12 mouse cellular contexts compared by ENCODE assay signal in the genomic region with DNA sequence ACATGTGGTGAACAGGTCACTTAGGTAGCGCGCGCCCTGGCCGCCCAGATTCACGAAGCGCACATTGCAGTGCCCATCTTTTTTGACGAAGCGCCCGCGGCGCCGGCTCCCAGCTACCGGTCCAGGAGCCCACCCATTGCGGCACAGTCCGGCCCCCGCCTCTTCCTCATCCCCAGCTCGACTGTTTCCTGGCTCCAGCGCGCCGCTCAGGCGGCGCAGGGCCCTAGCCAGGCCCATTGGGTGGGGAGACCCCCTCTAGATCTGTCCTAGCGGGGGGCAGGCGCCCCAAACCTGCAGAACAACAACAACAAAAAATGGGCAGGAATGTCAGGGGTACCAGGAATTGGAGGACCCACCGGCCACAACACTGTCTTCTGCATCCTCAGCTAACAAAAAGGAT. TPM values are rescaled to one million over a fixed set of nuclear protein-coding genes. Genes with fewer than 3 reads are reported as not detected.
DNase-seq lines count a peak whose midpoint lies in the region; ATAC-seq and TF ChIP-seq lines count a peak whose summit lies in the region.
"Had no signal": no experiment of that assay in that cellular context is flagged by ENCODE, and none has a peak within 500 bp of the region (broad histone marks: within the 10 kb centered on the region; RNA-seq: fewer than 3 reads in every experiment).

No protein-coding gene starts in this region.

- intact Hi-C loops in left cerebral cortex, postnatal 25 days (cut with DNase I): no loop called here

- H3K4me3 ChIP-seq in kidney, embryonic 14.5 days (ENCODE audit: low read length): peak overlapping the region; percentile 16; the same call in 1 of the 2 replicates
- H3K4me3 ChIP-seq in ES-E14 (ENCODE audit: insufficient read depth in 1 of 2, low read depth in 1 of 2, low read length in 2 of 2, poor library complexity in 1 of 2, severe bottlenecking in 1 of 2): peak overlapping the region; percentile 29 to 42; a peak in 2 of 4 replicates
- H3K4me3 ChIP-seq in embryonic facial prominence, embryonic 14.5 days (ENCODE audit: low read depth, low read length): peak overlapping the region; percentile 13
- H3K4me3 ChIP-seq in limb, embryonic 12.5 days (replicated peaks): peak overlapping the region; percentile 29

- no peaks in the 10 kb centered on the region for H3K27me3 ChIP-seq in kidney, embryonic 14.5 days (ENCODE audit: control insufficient read depth, insufficient read depth, low read length)
- no peaks in the 10 kb centered on the region; the same call in 1 of the 2 replicates for H3K27me3 ChIP-seq in embryonic facial prominence, embryonic 14.5 days (replicated peaks; ENCODE audit: control insufficient read depth, insufficient read depth, low read length)
- peaks cover 16% of the 10 kb centered on the region for H3K27me3 ChIP-seq in limb, embryonic 12.5 days

- ATAC-seq in kidney, embryonic 14.5 days (ENCODE audit: low FRiP score, low TSS enrichment): peak; percentile 53; the same call in 1 of the 2 replicates
- no peak for ATAC-seq in embryonic facial prominence, embryonic 14.5 days (ENCODE audit: low read depth)
- no peak for ATAC-seq in limb, embryonic 12.5 days (ENCODE audit: insufficient number of reproducible peaks, insufficient read depth, low FRiP score, low TSS enrichment, low read depth)

- peaks cover 7% of the 10 kb centered on the region; the same call in 1 of the 2 replicates for H3K36me3 ChIP-seq in kidney, embryonic 14.5 days (ENCODE audit: control insufficient read depth, insufficient read depth, low read length)
- H3K36me3 ChIP-seq in ES-E14 (ENCODE audit: control insufficient read depth, insufficient read depth, low read length, poor library complexity, severe bottlenecking): peaks cover 21% of the 10 kb centered on the region
- peaks cover 25% of the 10 kb centered on the region for H3K36me3 ChIP-seq in embryonic facial prominence, embryonic 14.5 days (ENCODE audit: control insufficient read depth, insufficient read depth, low read length)
- H3K36me3 ChIP-seq in limb, embryonic 12.5 days: peaks cover 26% of the 10 kb centered on the region

- peak overlapping the region; percentile 23; the same call in 1 of the 2 replicates for H3K9ac ChIP-seq in kidney, embryonic 14.5 days (ENCODE audit: low read depth, low read length)
- peak overlapping the region; percentile 2 for H3K9ac ChIP-seq in ES-E14 (ENCODE audit: insufficient read depth, low read depth, low read length, poor library complexity, severe bottlenecking)
- H3K9ac ChIP-seq in embryonic facial prominence, embryonic 14.5 days (ENCODE audit: low read depth, low read length): peak overlapping the region; percentile 30; the same call in 1 of the 2 replicates
- peak overlapping the region; percentile 40; the same call in 1 of the 2 replicates for H3K9ac ChIP-seq in limb, embryonic 12.5 days (replicated peaks)

- peaks cover 9% of the 10 kb centered on the region for H3K4me1 ChIP-seq in kidney, embryonic 14.5 days (ENCODE audit: control insufficient read depth, insufficient read depth, low read length)
- H3K4me1 ChIP-seq in ES-E14 (ENCODE audit: control insufficient read depth in 2 of 2, insufficient read depth in 2 of 2, low read length in 2 of 2, poor library complexity in 1 of 2): peaks cover 0 to 7% of the 10 kb centered on the region in 2 experiments; a peak in 1 of 4 replicates
- H3K4me1 ChIP-seq in embryonic facial prominence, embryonic 14.5 days (ENCODE audit: control insufficient read depth, insufficient read depth, low read length): peaks cover 4% of the 10 kb centered on the region; the same call in 1 of the 2 replicates
- H3K4me1 ChIP-seq in limb, embryonic 12.5 days (replicated peaks): peaks cover 15% of the 10 kb centered on the region

- 8% methylated on average over 25 of the region's 25 CpGs for WGBS in kidney, embryonic 14.5 days
- 11% methylated on average over 15 of the region's 25 CpGs for WGBS in embryonic facial prominence, embryonic 14.5 days
- 9% methylated on average over 25 of the region's 25 CpGs for WGBS in limb, embryonic 12.5 days

- no peak for DNase-seq in kidney, adult 8-10 months
- no peak for DNase-seq in ES-E14 (ENCODE audit: low read depth, low spot score)
- no peak for DNase-seq in embryonic facial prominence, embryonic 14.5 days (ENCODE audit: low spot score)
- DNase-seq in T-cell, adult 2 months (ENCODE audit: low spot score): no peak
- DNase-seq in left cerebral cortex, postnatal 25 days (ENCODE audit: low spot score in 2 of 2): no peak
- no peak for DNase-seq in Muller cell, postnatal 12 days (ENCODE audit: inconsistent ontology term)
- DNase-seq: adrenal gland, postnatal 25 days; cerebellum, adult 8-10 months had no signal

- no peak overlapping the region for H3K27ac ChIP-seq in kidney, embryonic 14.5 days (ENCODE audit: low read depth, low read length)
- H3K27ac ChIP-seq in ES-E14 (ENCODE audit: insufficient read depth, low read depth, low read length, poor library complexity, severe bottlenecking): no peak overlapping the region
- no peak overlapping the region for H3K27ac ChIP-seq in embryonic facial prominence, embryonic 14.5 days (replicated peaks; ENCODE audit: low read depth, low read length)
- H3K27ac ChIP-seq in limb, embryonic 12.5 days: no peak overlapping the region
- H3K27ac ChIP-seq: macrophage had no signal

- H3K9me3 ChIP-seq in kidney, embryonic 14.5 days (ENCODE audit: control insufficient read depth, low read length): no peaks in the 10 kb centered on the region
- no peaks in the 10 kb centered on the region for H3K9me3 ChIP-seq in ES-E14 (ENCODE audit: control insufficient read depth, insufficient read depth, low read depth, low read length)
- H3K9me3 ChIP-seq in embryonic facial prominence, embryonic 14.5 days (ENCODE audit: control insufficient read depth, low read length): no peaks in the 10 kb centered on the region
- no peaks in the 10 kb centered on the region for H3K9me3 ChIP-seq in limb, embryonic 12.5 days
- H3K9me3 ChIP-seq: G1E had no signal

- in situ Hi-C loops in ES-E14 (cut with MboI; ENCODE audit: low sequenced_read_pairs in 2 of 2, unreplicated experiment in 2 of 2): no loop called here

- peak overlapping the region; percentile 39 for H3K4me2 ChIP-seq in kidney, embryonic 14.5 days (replicated peaks; ENCODE audit: low read depth, low read length)
- H3K4me2 ChIP-seq in embryonic facial prominence, embryonic 14.5 days (ENCODE audit: low read depth, low read length): peak overlapping the region; percentile 41
- peak overlapping the region; percentile 47 for H3K4me2 ChIP-seq in limb, embryonic 12.5 days

TF ChIP-seq in ES-E14, 5 proteins besides CTCF, POLR2A, EP300 and RAD21:
- TF ChIP-seq CHD2 (IDR thresholded peaks at IDR 0.05; ENCODE audit: low read depth, low read length) (no peak), ZNF384 (IDR thresholded peaks at IDR 0.05; ENCODE audit: low read depth, low read length) (no peak)

RNA-seq across cellular contexts. Expression of a gene that starts 4.7 kb away (rescaled TPM):
- polyA plus RNA-seq in kidney, embryonic 14.5 days (2014; fragmentation: Nextera tagmentation; extraction: Ambion mirVana): 1.2 and 1.3 TPM in 2 replicates
- 1.6 and 2.6 TPM in 2 replicates for total RNA-seq in ES-E14 (2012; rRNA removed)
- 1.4 and 2.2 TPM in 2 replicates for polyA plus RNA-seq in embryonic facial prominence, embryonic 14.5 days (2014; fragmentation: Nextera tagmentation; extraction: Ambion mirVana)
- polyA plus RNA-seq in limb, embryonic 12.5 days (2016; fragmentation: Nextera tagmentation; extraction: Ambion mirVana): 1.6 and 2.2 TPM in 2 replicates
- 1 to 10 TPM; 2.6 to 2.7 TPM for total RNA-seq in left cerebral cortex, postnatal 25 days (2021)
- polyA plus RNA-seq: macrophage had no signal

RNA-seq across cellular contexts. Expression of a gene that starts 5.5 kb away (rescaled TPM):
- polyA plus RNA-seq in kidney, embryonic 14.5 days (2014; fragmentation: Nextera tagmentation; extraction: Ambion mirVana): 109 and 111 TPM in 2 replicates
- total RNA-seq in ES-E14 (2012; rRNA removed): 96.2 and 113 TPM in 2 replicates
- polyA plus RNA-seq in embryonic facial prominence, embryonic 14.5 days (2014; fragmentation: Nextera tagmentation; extraction: Ambion mirVana): 96.4 and 106 TPM in 2 replicates
- polyA plus RNA-seq in limb, embryonic 12.5 days (2016; fragmentation: Nextera tagmentation; extraction: Ambion mirVana): 171 and 175 TPM in 2 replicates
- total RNA-seq in left cerebral cortex, postnatal 25 days (2021): 100 to 1,000 TPM; 204 to 210 TPM

RNA-seq across cellular contexts. Expression of a gene that starts 10.9 kb away (rescaled TPM):
- polyA plus RNA-seq in kidney, embryonic 14.5 days (2014; fragmentation: Nextera tagmentation; extraction: Ambion mirVana): 69.5 and 93.5 TPM in 2 replicates
- total RNA-seq in ES-E14 (2012; rRNA removed): 93.4 and 107 TPM in 2 replicates
- 53.9 and 60.5 TPM in 2 replicates for polyA plus RNA-seq in embryonic facial prominence, embryonic 14.5 days (2014; fragmentation: Nextera tagmentation; extraction: Ambion mirVana)
- 75.4 and 78.0 TPM in 2 replicates for polyA plus RNA-seq in limb, embryonic 12.5 days (2016; fragmentation: Nextera tagmentation; extraction: Ambion mirVana)
- 10 to 100 TPM; 21.0 to 23.2 TPM for total RNA-seq in left cerebral cortex, postnatal 25 days (2021)

RNA-seq across cellular contexts. Expression of a gene that starts 35.4 kb away (rescaled TPM):
- polyA plus RNA-seq in kidney, embryonic 14.5 days (2014; fragmentation: Nextera tagmentation; extraction: Ambion mirVana): 3.2 and 3.8 TPM in 2 replicates
- 1.6 and 2.1 TPM in 2 replicates for total RNA-seq in ES-E14 (2012; rRNA removed)
- 14.2 and 16.3 TPM in 2 replicates for polyA plus RNA-seq in embryonic facial prominence, embryonic 14.5 days (2014; fragmentation: Nextera tagmentation; extraction: Ambion mirVana)
- polyA plus RNA-seq in limb, embryonic 12.5 days (2016; fragmentation: Nextera tagmentation; extraction: Ambion mirVana): 1.6 and 1.9 TPM in 2 replicates
- 10 to 100 TPM in 1 of 2 experiments, 1 to 10 TPM in 1; 8.6 to 12.4 TPM for total RNA-seq in left cerebral cortex, postnatal 25 days (2021)
- polyA plus RNA-seq: G1E had no signal

RNA-seq across cellular contexts. Expression of a gene that starts 36.3 kb away (rescaled TPM):
- polyA plus RNA-seq in kidney, embryonic 14.5 days (2014; fragmentation: Nextera tagmentation; extraction: Ambion mirVana): 2.8 and 4.2 TPM in 2 replicates
- total RNA-seq in ES-E14 (2012; rRNA removed): 7.2 and 9.5 TPM in 2 replicates
- 0.67 and 1.5 TPM in 2 replicates for polyA plus RNA-seq in embryonic facial prominence, embryonic 14.5 days (2014; fragmentation: Nextera tagmentation; extraction: Ambion mirVana)
- 3.4 and 4.9 TPM in 2 replicates for polyA plus RNA-seq in limb, embryonic 12.5 days (2016; fragmentation: Nextera tagmentation; extraction: Ambion mirVana)
- total RNA-seq in left cerebral cortex, postnatal 25 days (2021): 100 to 1,000 TPM; 220 to 235 TPM
